Mouse (Mus musculus): ENCODE measurements around the gene Slc35b3.

Slc35b3 gene

GRCm38 (mm10) chr13:38960063-38961050 lies at the start of gene Slc35b3:
Gene Slc35b3 (minus strand): TSS chr13:38960875.
- DNase-seq: peak; percentile 82 to 89

GRCm38 (mm10) chr13:39010280-39010679 lies 49.6 kb upstream of the Slc35b3 start:
- no peak for DNase-seq

- peak in 1 of 2 experiments; percentile 28 for DNase-seq
Measured at GRCm38 (mm10) chr13:39003101-39003762, 42.6 kb upstream of the Slc35b3 start.

- no peak for DNase-seq
Measured at GRCm38 (mm10) chr13:39002424-39002823, 41.7 kb upstream of the Slc35b3 start.

GRCm38 (mm10) chr13:39001434-39001833 lies 40.8 kb upstream of the Slc35b3 start:
- DNase-seq: no peak

GRCm38 (mm10) chr13:38998958-38999357 lies 38.3 kb upstream of the Slc35b3 start:
- DNase-seq: no peak

- DNase-seq: peak; percentile 14 to 27
Measured at GRCm38 (mm10) chr13:38992529-38992928, 31.9 kb upstream of the Slc35b3 start.

- no peak for DNase-seq
Measured at GRCm38 (mm10) chr13:38983751-38984150, 23.1 kb upstream of the Slc35b3 start.

GRCm38 (mm10) chr13:38980900-38981299 lies 20.2 kb upstream of the Slc35b3 start:
- DNase-seq: no peak

- no peak for DNase-seq
Measured at GRCm38 (mm10) chr13:38976978-38977377, 16.3 kb upstream of the Slc35b3 start.

- DNase-seq: no peak
Measured at GRCm38 (mm10) chr13:38975853-38976252, 15.2 kb upstream of the Slc35b3 start.

GRCm38 (mm10) chr13:38972602-38973001 lies 11.9 kb upstream of the Slc35b3 start:
- DNase-seq: no peak

- no peak for DNase-seq
Measured at GRCm38 (mm10) chr13:38971047-38971446, 10.4 kb upstream of the Slc35b3 start.

GRCm38 (mm10) chr13:38967518-38967917 lies 6.8 kb upstream of the Slc35b3 start:
- no peak for DNase-seq

GRCm38 (mm10) chr13:38966922-38967448 lies 6.3 kb upstream of the Slc35b3 start:
- DNase-seq: no peak

- no peak for DNase-seq
Measured at GRCm38 (mm10) chr13:38962771-38963170, 2.1 kb upstream of the Slc35b3 start.

GRCm38 (mm10) chr13:38958037-38958436 lies 2.6 kb downstream of the Slc35b3 start:
- no peak for DNase-seq

- no peak for DNase-seq
Measured at GRCm38 (mm10) chr13:38946296-38947012, 14.2 kb downstream of the Slc35b3 start.

GRCm38 (mm10) chr13:38945767-38946166 lies 14.9 kb downstream of the Slc35b3 start:
- peak in 1 of 2 experiments; percentile 17 for DNase-seq

- DNase-seq: no peak
Measured at GRCm38 (mm10) chr13:38944951-38945350, 15.7 kb downstream of the Slc35b3 start.

GRCm38 (mm10) chr13:38941786-38942185 lies 18.9 kb downstream of the Slc35b3 start:
- DNase-seq: no peak

GRCm38 (mm10) chr13:38941280-38941679 lies 19.4 kb downstream of the Slc35b3 start:
- DNase-seq: no peak

- no peak for DNase-seq
Measured at GRCm38 (mm10) chr13:38938433-38938832, 22.2 kb downstream of the Slc35b3 start.
